Mouse (Mus musculus) forebrain, embryonic 12.5 days (tissue): Measurements from ENCODE around the gene Abo. TPM values are rescaled to one million over a fixed set of nuclear protein-coding genes. Genes with fewer than 3 reads are reported as not detected.

Experiments used
- ATAC-seq: fragments of 200-750 bp; cut with Nextera tagmentation; 2 replicates; pipeline ENCODE4 v1.8.0; 2017; ENCODE audit warnings: moderate TSS enrichment; ENCODE audit not compliant: low FRiP score
- H3K27ac ChIP-seq: fragments of 300-500 bp; sonication (generic); 2 replicates; pipeline ENCODE4 v1.5.1; 2016; ENCODE audit warnings: mild to moderate bottlenecking
- H3K27me3 ChIP-seq: fragments of 300-500 bp; sonication (generic); 2 replicates; pipeline ENCODE4 v1.6.1; 2016; ENCODE audit warnings: mild to moderate bottlenecking
- H3K36me3 ChIP-seq: fragments of 300-500 bp; sonication (generic); replicated peaks from 2 replicates; pipeline ENCODE4 v1.6.1; 2016; ENCODE audit warnings: mild to moderate bottlenecking
- H3K4me1 ChIP-seq: fragments of 300-500 bp; sonication (generic); 2 replicates; pipeline ENCODE4 v1.6.1; 2016
- H3K4me2 ChIP-seq: fragments of 300-500 bp; sonication (generic); 2 replicates; pipeline ENCODE4 v1.6.1; 2016; ENCODE audit warnings: mild to moderate bottlenecking, moderate library complexity
- H3K4me3 ChIP-seq: fragments of 300-500 bp; sonication (generic); replicated peaks from 2 replicates; pipeline ENCODE4 v1.5.1; 2016; ENCODE audit warnings: mild to moderate bottlenecking
- H3K9ac ChIP-seq: fragments of 300-500 bp; sonication (generic); 2 replicates; pipeline ENCODE4 v1.6.1; 2016; ENCODE audit warnings: mild to moderate bottlenecking
- H3K9me3 ChIP-seq: fragments of 300-500 bp; sonication (generic); 2 replicates; pipeline ENCODE4 v1.6.1; 2016
- WGBS: fragments of 180-500 bp; shearing (Covaris S2); methylation state at CpG from one replicate; pipeline ENCODE4 v1.1.7; 2016; 5-methylcytosine and 5-hydroxymethylcytosine counted together
- polyA plus RNA-seq: library from polyadenylated mRNA; unstranded; fragments of >200 nt; fragmentation: Nextera tagmentation; extraction: Ambion mirVana; gene quantifications from 2 replicates; pipeline ENCODE4 v1.2.1, GENCODE M21; 2016

The Abo gene
- polyA plus RNA-seq: not detected in 2 replicates

DNA sequence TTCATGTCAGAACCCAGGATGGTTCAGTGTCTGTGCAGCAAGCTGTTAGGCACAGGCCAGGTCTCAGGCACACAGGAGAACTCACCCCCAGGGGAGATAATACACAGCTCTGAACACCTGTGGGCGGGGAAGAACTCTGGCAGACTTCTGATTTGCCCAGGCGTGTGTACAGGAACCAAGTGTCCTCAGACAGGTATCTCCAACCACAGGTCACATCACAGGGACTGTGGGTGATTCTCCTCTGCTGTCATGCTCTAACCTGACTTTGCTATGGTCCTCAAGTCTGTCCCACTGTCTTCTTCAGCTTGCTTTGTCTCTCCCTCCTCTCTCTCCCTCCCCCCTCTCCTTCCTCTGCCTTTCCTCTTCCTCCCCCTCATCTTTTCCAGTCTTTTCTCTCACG, at the start of gene Abo:
Gene Abo, minus strand, starts transcription at position 101 of the 400 bp plus-strand sequence.
- H3K4me3 ChIP-seq: no peak within 1 kb of the TSS
- H3K9ac ChIP-seq: no peak within 1 kb of the TSS
- no peak within 1 kb of the TSS for H3K27ac ChIP-seq
- ATAC-seq: no peak
- WGBS: 63% methylated on average over 3 of the region's 3 CpGs
- H3K4me2 ChIP-seq: no peak within 1 kb of the TSS
- H3K4me1 ChIP-seq: no peaks in the 10 kb centered on the region
- no peaks in the 10 kb centered on the region for H3K36me3 ChIP-seq
- no peaks in the 10 kb centered on the region for H3K27me3 ChIP-seq
- no peaks in the 10 kb centered on the region for H3K9me3 ChIP-seq

DNA sequence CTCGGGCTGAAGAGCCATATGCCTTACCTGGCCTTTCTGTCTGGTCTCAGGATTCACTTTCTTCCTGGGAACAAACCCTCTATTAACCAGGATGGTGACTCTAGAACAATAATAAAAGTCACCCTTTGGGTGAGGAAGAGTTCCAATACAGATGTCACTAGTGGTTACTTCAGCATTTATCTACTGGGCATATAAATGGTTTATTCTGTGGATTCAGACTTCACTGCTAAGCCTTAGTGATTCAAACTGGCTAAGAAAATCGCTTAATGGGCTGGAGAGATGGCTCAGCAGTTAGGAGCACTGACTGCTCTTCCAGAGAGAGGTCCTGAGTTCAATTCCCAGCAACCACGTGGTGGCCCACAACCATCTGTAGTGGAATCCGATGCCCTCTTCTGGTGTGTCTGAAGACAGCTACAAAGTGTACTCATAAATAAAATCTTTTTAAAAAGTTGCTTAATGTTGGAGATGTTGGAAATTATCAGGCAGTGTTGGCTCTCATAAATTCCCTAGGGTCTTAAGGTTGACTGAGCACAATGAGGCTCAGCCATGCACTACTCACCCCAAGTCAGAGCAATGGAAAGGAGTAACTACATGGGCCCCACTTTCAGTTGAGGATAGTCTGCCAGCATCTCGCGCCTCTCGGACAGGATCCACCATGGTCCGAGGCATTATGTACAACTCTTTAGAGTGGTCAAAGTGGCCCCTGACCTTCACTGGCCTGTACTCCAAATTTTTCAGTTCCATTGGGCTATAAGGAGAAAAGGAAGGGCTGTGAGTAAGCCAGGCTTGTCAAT, 49.6 kb upstream of the Abo start:
- Histone ChIP-seq H3K27ac (no peak overlapping the region), H3K9me3 (no peaks in the 10 kb centered on the region), H3K9ac (no peak overlapping the region), H3K4me3 (no peak overlapping the region), H3K27me3 (no peaks in the 10 kb centered on the region), H3K4me2 (no peak overlapping the region), H3K4me1 (peaks cover 51% of the 10 kb centered on the region), H3K36me3 (peaks cover 47% of the 10 kb centered on the region)
- WGBS: 63% methylated on average over 8 of the region's 8 CpGs
- no peak for ATAC-seq

DNA sequence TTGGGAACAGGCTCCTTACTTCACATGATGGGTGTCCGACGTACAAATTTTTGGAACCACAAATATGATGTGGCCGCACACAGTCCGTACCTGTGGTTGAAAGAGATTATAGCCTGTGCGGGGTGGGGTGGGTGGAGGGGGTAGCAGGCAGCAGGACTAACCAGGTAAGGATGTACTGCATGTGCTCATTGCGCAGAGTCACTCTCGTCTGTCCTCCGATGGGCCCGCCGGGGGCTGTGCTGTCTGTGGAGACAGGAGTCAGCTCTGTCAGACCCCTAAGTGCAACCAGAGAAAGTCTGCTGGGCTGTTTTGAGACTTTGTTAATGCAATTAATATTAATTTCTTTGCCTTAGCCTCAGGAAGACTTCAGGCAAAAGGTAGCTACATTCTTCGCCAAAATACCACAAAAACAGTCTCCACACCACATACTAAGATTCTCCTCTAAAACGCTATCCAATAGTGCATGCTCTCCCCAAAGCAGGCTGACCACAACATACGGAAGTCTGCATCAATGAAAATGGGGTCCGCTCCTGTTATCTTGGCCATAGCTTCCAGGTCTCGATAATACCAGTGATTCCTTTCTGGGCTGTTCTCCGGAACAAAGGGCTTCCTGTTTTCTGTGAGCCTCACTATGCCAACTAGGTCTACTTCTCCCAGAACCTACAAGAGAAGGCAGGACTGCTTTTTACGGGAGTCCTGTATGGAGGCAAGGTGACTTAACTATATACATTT, 48.8 kb upstream of the Abo start:
- ATAC-seq: no peak
- H3K27me3 ChIP-seq: no peaks in the 10 kb centered on the region
- no peak overlapping the region for H3K4me3 ChIP-seq
- H3K4me2 ChIP-seq: no peak overlapping the region
- 83% methylated on average over 17 of the region's 17 CpGs for WGBS
- peaks cover 44% of the 10 kb centered on the region for H3K36me3 ChIP-seq
- H3K4me1 ChIP-seq: peaks cover 59% of the 10 kb centered on the region
- H3K9ac ChIP-seq: no peak overlapping the region
- H3K27ac ChIP-seq: no peak overlapping the region
- no peaks in the 10 kb centered on the region for H3K9me3 ChIP-seq

DNA sequence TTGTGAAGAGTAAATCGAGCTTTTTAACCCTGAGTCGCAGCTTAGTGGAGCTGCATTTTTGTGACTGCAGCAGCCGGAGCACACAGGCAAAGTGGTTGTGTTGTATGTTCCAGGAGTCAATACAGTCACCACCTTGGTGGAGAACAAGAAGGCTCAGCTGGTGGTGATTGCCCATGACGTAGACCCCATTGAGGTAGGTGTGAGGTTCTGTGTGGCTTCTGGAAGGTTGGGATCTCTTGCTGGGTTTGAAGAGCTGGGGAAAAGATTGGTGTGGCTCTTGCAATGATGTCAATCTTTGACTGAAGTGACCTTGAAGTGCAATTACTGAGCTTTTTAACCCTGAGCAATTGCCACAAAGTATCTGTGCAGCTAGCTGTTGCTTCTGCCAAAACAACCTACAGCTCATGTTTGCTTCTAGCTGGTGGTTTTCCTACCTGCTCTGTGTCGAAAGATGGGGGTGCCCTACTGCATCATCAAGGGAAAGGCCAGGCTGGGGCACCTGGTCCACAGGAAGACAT, 47.5 kb upstream of the Abo start:
- peaks cover 47% of the 10 kb centered on the region for H3K36me3 ChIP-seq
- 71% methylated on average over 5 of the region's 5 CpGs for WGBS
- H3K4me1 ChIP-seq: peaks cover 58% of the 10 kb centered on the region
- H3K27ac ChIP-seq: no peak overlapping the region
- no peaks in the 10 kb centered on the region for H3K9me3 ChIP-seq
- ATAC-seq: no peak
- H3K4me3 ChIP-seq: peak overlapping the region; percentile 88
- H3K27me3 ChIP-seq: no peaks in the 10 kb centered on the region
- H3K9ac ChIP-seq: peak overlapping the region; percentile 98
- peak overlapping the region; percentile 100 for H3K4me2 ChIP-seq

DNA sequence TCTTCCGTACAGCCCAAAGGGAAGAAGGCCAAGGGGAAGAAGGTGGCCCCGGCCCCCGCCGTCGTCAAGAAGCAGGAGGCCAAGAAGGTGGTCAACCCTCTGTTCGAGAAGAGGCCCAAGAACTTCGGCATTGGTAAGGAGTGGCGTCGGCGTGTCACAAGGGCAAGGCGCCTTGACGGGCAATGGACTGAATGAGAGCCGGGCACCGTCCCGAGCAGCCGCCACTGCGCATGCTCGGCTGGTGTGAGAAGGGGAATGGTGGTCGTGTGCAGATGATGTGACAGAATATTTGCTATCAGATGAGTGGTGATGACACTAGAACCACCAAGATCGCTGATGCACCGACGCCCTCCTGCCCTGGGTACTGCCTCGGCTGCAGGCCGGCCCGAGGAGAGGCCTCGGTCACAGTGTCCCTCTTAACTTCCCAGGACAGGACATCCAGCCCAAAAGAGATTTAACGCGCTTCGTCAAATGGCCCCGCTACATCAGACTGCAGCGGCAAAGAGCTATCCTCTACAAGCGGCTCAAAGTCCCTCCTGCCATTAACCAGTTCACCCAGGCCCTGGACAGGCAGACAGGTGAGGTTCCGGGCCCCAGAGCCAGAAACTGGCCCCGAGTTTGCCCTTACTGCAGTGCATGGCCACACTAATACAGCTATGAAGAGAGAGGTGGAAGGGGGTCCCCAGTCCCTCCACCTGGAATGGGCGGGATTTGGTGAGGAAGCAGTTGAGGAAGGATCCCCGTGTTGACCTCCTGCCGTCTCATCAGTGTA, 46.4 kb upstream of the Abo start:
- whole genome bisulfite sequencing: under 1% methylated on average over 37 of the region's 37 CpGs
- no peaks in the 10 kb centered on the region for H3K9me3 ChIP-seq

DNA sequence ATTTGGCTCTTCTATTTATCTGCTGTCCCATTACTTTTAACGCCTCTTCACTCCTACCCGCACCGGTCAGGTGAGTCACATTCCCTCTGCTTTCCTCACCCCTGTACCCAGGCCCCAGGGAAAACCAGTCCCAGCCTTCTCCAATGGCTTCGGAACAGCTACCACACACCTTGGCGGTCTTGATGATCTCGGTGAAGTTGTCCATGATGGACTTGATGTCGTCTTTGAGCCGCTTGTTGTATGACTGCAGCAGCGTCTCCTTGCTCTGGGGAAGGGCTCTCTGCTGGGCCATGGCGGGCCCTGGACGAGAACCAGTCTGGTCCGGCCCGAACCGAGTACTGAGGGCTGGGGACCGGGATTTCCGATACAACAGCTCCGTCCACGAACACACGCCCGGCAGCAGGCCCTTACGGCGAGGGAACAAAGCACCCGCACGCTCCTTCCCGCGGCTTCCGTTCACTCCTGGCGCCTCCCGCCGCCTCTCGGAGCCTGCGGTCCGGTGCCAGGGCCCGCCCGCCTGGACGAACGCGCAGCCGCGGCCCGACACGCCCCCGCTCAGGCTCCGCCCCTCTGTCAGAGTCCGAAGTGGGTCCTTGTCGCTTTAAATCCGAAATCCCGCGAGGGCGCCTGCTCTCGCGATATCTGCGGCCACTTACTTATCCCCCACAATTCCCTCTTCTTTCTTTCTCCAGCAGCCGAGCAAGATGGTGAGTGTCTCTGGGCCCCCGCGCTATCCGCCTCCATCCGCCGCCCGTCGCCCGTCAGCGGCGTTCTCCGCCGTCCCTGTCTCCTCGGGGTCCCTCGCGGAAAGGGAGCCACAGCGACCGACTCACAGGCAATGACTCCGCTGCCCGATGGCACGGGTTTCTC, 45.6 kb upstream of the Abo start, which contains the start of the genes Med22 and Rpl7a:
Gene Med22, minus strand, starts transcription at position 554 of the 870 bp plus-strand sequence.
Gene Rpl7a, plus strand, starts transcription at position 641 of the 870 bp plus-strand sequence.
- Histone ChIP-seq H3K9ac (peak within 1 kb of the TSS; percentile 98), H3K9me3 (no peaks in the 10 kb centered on the region), H3K4me1 (peaks cover 46% of the 10 kb centered on the region), H3K36me3 (peaks cover 67% of the 10 kb centered on the region), H3K27me3 (no peaks in the 10 kb centered on the region), H3K4me3 (peak within 1 kb of the TSS; percentile 88), H3K27ac (peak within 1 kb of the TSS; percentile 96), H3K4me2 (peak within 1 kb of the TSS; percentile 100)
- peak; percentile 93 for ATAC-seq
- WGBS: under 1% methylated on average over 73 of the region's 74 CpGs

More for the DNA sequence above, 46.4 kb upstream of the Abo start:
- Histone ChIP-seq H3K4me1 (peaks cover 51% of the 10 kb centered on the region), H3K36me3 (peaks cover 59% of the 10 kb centered on the region), H3K4me3 (peak overlapping the region; percentile 88), H3K4me2 (peak overlapping the region; percentile 100), H3K9ac (peak overlapping the region; percentile 98), H3K27ac (peak overlapping the region; percentile 96), H3K27me3 (no peaks in the 10 kb centered on the region)
- ATAC-seq: peak; percentile 50

DNA sequence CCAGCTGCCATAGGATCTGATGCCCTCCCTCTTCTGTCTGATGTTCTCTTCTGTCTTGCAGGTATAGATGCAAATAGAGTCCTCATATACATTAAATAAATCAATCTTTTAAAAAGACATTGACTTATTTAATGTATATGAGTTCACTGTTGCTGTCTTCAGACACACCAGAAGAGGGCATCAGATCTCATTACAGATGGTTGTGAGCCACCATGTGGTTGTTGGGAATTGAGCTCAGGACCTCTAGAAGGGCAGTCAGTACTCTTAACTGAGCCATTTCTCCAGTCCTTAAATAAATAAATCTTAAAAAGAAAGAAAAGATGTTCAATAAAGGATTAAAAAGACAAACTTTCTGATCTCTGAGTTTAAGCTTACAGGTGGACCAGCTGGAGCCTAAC, 44.6 kb upstream of the Abo start:
- H3K27ac ChIP-seq: no peak overlapping the region
- H3K9me3 ChIP-seq: no peaks in the 10 kb centered on the region
- peaks cover 36% of the 10 kb centered on the region for H3K4me1 ChIP-seq
- peaks cover 73% of the 10 kb centered on the region for H3K36me3 ChIP-seq
- peak overlapping the region; percentile 100 for H3K4me2 ChIP-seq
- ATAC-seq: no peak
- H3K4me3 ChIP-seq: peak overlapping the region; percentile 88
- peak overlapping the region; percentile 98 for H3K9ac ChIP-seq
- H3K27me3 ChIP-seq: no peaks in the 10 kb centered on the region

DNA sequence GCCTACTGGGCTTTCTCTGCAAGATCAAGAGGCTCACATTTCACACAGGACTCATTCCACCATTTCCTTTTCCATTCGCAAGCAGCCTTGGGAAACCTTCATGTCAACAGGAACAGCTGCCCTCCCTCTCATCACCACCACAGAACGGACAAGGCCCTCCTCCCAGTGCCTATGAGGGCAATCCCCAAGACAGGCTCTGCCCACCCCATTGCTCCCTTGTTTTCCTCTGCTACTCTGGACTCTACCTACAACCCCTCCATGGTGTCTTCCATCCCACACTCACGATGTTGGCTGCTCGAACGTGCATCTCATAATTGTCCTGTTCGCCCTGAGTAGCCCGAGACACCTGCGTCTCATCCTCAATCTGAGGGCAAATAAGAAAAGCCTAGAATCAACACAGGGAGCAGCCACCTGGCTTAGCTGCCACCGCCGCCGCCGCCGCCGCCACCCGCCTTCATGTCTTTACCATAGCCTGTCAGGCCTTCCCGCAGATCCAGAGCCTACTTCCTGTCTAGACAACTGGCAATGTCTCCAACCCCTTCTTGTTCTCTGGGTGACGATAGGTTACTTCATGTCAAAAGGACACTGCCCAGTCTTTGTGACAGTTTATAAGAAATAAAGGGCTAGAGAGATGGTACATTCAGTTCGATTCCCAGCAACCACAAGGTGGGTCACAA, 44.1 kb upstream of the Abo start:
- Histone ChIP-seq H3K27me3 (no peaks in the 10 kb centered on the region), H3K36me3 (peaks cover 70% of the 10 kb centered on the region), H3K4me3 (peak overlapping the region; percentile 88), H3K9ac (peak overlapping the region; percentile 98), H3K4me1 (peaks cover 39% of the 10 kb centered on the region), H3K4me2 (peak overlapping the region; percentile 100), H3K27ac (no peak overlapping the region), H3K9me3 (no peaks in the 10 kb centered on the region)
- ATAC-seq: no peak
- WGBS: 94% methylated on average over 18 of the region's 18 CpGs

DNA sequence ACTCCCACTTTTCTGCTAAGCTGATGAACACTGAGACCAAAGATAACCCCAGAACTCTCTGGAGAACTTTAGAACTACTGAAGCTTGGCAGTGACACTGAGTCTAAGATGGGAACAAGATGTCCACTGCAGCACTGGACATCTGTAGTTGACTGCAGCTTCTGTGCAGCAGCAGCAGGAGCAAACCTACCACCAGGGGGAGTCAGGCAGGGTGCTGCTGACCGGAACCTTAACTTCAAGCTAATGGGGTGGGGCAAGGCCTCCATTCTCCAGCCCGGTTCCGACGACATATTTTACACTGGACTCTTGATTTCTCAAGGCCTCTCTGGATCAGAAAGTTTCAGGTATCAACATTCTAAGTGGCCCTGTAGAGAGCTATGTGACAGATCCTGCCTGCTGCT, 42.3 kb upstream of the Abo start:
- peaks cover 39% of the 10 kb centered on the region for H3K4me1 ChIP-seq
- H3K27ac ChIP-seq: no peak overlapping the region
- no peaks in the 10 kb centered on the region for H3K9me3 ChIP-seq
- no peak overlapping the region for H3K9ac ChIP-seq
- ATAC-seq: no peak
- H3K27me3 ChIP-seq: no peaks in the 10 kb centered on the region
- 58% methylated on average over 4 of the region's 4 CpGs for WGBS
- peaks cover 52% of the 10 kb centered on the region for H3K36me3 ChIP-seq
- no peak overlapping the region for H3K4me3 ChIP-seq
- no peak overlapping the region for H3K4me2 ChIP-seq

DNA sequence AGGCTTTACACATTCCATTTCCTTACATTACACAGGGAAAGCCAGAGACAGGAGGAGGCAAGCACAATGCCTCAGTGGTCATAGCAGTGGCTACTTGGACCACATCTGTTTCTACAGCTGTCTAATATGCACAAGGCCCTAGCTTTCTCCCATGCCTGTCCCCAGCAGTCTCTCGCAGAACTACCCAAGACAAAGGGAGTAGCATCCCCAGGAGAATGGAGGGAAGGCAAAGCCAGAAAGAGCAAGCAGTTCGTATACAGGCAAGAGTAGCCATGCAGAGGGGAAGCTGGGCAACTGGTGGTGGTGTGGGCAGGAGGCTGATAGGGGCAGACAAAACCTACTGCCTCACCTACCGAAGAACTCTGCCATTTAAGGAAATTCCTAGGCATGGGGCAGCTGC, 41.7 kb upstream of the Abo start:
- H3K27ac ChIP-seq: no peak overlapping the region
- H3K27me3 ChIP-seq: no peaks in the 10 kb centered on the region
- WGBS: 92% methylated on average over 3 of the region's 3 CpGs
- no peak overlapping the region for H3K4me3 ChIP-seq
- H3K9ac ChIP-seq: no peak overlapping the region
- ATAC-seq: no peak
- no peaks in the 10 kb centered on the region for H3K9me3 ChIP-seq
- H3K4me2 ChIP-seq: no peak overlapping the region
- H3K36me3 ChIP-seq: peaks cover 47% of the 10 kb centered on the region
- peaks cover 39% of the 10 kb centered on the region for H3K4me1 ChIP-seq

DNA sequence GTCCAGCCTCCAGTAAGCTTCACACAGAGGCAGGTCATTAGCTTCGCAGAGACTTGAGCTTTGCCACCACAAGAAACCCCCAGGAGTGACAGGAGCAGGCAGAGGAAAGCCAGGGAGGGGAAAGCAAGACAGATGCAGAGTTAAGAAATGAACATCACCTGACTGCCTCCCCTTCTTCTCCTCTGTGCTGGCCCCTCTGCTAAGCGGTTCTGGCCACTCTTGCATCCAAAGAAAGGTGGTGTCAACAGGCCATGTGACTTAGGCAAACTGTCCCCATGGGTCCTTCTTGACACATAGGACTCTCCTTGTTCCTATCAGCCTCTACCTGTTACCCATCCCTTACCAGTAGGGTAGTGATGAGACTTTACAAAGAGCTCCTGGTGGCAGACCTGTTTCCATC, 41.2 kb upstream of the Abo start:
- no peak overlapping the region for H3K4me3 ChIP-seq
- peaks cover 45% of the 10 kb centered on the region for H3K36me3 ChIP-seq
- no peaks in the 10 kb centered on the region for H3K9me3 ChIP-seq
- H3K27me3 ChIP-seq: no peaks in the 10 kb centered on the region
- H3K4me1 ChIP-seq: peaks cover 42% of the 10 kb centered on the region
- no peak overlapping the region for H3K4me2 ChIP-seq
- ATAC-seq: no peak
- H3K27ac ChIP-seq: no peak overlapping the region
- no peak overlapping the region for H3K9ac ChIP-seq
- WGBS: 100% methylated on average over 2 of the region's 2 CpGs
